Mouse (Mus musculus) liver, embryonic 13.5 days (tissue): ENCODE results near the gene Aurkaip1. TPM values are rescaled to one million over a fixed set of nuclear protein-coding genes. Genes with fewer than 3 reads are reported as not detected.

ENCODE experiments used
- ATAC-seq: fragments of 200-750 bp; cut with Nextera tagmentation; 2 replicates; pipeline ENCODE4 v1.8.0; 2017; ENCODE audit warnings: low read depth, mild to moderate bottlenecking, moderate number of reproducible peaks, moderate library complexity
- DNase-seq: peaks from one replicate; pipeline ENCODE4 v3.0.0; 2022
- H3K27ac ChIP-seq: fragments of 300-500 bp; sonication (generic); 2 replicates; pipeline ENCODE4 v1.5.1; 2015; ENCODE audit warnings: moderate library complexity, mild to moderate bottlenecking, inconsistent platforms
- H3K27me3 ChIP-seq: fragments of 300-500 bp; sonication (generic); 2 replicates; pipeline ENCODE4 v1.6.1; 2015; ENCODE audit warnings: mild to moderate bottlenecking, inconsistent platforms
- H3K36me3 ChIP-seq: fragments of 300-500 bp; sonication (generic); 2 replicates; pipeline ENCODE4 v1.6.1; 2015; ENCODE audit warnings: mild to moderate bottlenecking, inconsistent platforms
- H3K4me1 ChIP-seq: fragments of 300-500 bp; sonication (generic); replicated peaks from 2 replicates; pipeline ENCODE4 v1.6.1; 2015; ENCODE audit warnings: inconsistent platforms
- H3K4me2 ChIP-seq: fragments of 300-500 bp; sonication (generic); 2 replicates; pipeline ENCODE4 v1.6.1; 2015; ENCODE audit warnings: inconsistent platforms, mild to moderate bottlenecking, moderate library complexity
- H3K4me3 ChIP-seq: fragments of 300-500 bp; sonication (generic); replicated peaks from 2 replicates; pipeline ENCODE4 v1.5.1; 2015; ENCODE audit warnings: mild to moderate bottlenecking, inconsistent platforms
- H3K9ac ChIP-seq: fragments of 300-500 bp; sonication (generic); 2 replicates; pipeline ENCODE4 v1.6.1; 2015; ENCODE audit warnings: mild to moderate bottlenecking, inconsistent platforms
- H3K9me3 ChIP-seq: fragments of 300-500 bp; sonication (generic); replicated peaks from 2 replicates; pipeline ENCODE4 v1.6.1; 2016; ENCODE audit warnings: inconsistent platforms
- WGBS: fragments of 180-500 bp; shearing (Covaris S2); methylation state at CpG from one replicate; pipeline ENCODE4 v1.1.7; 2015; ENCODE audit not compliant: insufficient replicate concordance; 5-methylcytosine and 5-hydroxymethylcytosine counted together
- polyA plus RNA-seq: library from polyadenylated mRNA; unstranded; fragments of >200 nt; fragmentation: Nextera tagmentation; extraction: Ambion mirVana; gene quantifications from 2 replicates; pipeline ENCODE4 v1.2.1, GENCODE M21; 2015

Gene Aurkaip1
- polyA plus RNA-seq, 1 experiment from 2014 or later = 148 TPM

DNA sequence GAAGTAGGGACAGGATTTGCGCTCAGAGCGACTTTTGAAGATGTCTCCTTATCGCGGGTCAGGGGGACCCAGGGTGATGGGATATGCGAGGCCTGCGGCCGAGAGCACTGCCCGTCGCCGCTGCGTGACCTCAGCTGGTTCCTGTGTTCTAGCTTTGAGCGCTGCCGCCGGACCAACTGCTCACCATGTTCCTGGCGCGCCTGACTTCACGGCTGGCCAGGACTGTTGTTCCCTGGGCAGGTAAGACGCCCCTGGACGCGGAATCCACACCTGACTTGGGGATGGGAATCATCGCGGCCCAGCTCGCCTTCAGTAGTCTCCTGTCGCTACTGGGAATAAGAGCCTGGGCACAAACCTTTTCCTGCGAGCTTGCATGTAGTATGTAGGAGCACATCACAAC, 759 bp downstream of the Aurkaip1 start:
- H3K36me3 ChIP-seq = peaks cover 31% of the 10 kb centered on the region
- DNase-seq (no peak), ATAC-seq (peak; percentile 11)
- no peaks in the 10 kb centered on the region for H3K27me3 ChIP-seq
- H3K4me2 ChIP-seq = peak overlapping the region; percentile 92
- under 1% methylated on average over 25 of the region's 25 CpGs for WGBS
- peaks cover 32% of the 10 kb centered on the region for H3K4me1 ChIP-seq
- peak overlapping the region; percentile 94 for H3K4me3 ChIP-seq
- H3K9me3 ChIP-seq = no peaks in the 10 kb centered on the region
- peak overlapping the region; percentile 94 for H3K9ac ChIP-seq
- H3K27ac ChIP-seq = peak overlapping the region; percentile 89

DNA sequence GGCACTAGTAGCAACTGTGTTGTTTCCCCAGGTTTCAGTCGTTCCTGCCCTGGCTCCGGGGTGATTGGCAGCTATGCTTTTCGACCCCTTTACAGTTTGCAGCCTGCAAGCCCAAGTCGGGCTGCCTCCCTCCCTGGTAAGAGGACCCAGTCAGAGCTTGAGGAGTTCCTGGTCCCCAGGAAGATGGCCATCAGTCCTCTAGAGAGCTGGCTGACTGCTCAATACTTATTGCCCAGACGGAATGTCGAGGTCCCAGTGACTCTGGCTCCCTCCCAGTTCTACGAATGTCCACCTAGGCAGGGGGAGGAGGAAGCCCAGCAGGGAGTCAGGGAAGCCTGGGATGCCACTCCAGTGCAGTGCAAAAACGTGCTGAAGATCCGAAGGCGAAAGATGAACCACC, 1.2 kb downstream of the Aurkaip1 start:
- WGBS = 49% methylated on average over 10 of the region's 10 CpGs
- no peak for DNase-seq
- ATAC-seq = no peak

DNA sequence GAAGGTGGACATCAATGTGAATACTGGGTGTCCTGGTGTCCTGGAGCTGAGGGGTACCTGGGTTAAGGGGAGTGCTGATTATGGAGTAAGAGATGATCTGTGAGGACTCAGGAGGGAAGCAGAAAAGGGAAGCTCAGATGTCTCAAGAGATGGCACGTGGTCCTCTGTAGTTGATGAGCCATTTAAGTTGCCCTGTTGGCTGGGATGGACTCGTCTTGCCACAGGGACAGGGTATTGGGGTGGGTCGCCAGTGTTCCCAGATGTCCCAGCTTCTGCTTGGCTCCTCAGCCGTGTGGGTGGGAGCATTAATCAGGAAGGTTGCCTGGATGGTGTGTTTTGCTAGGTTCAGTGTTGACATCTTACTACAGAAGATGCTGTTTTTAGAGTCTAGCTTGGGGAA, 2.2 kb downstream of the Aurkaip1 start:
- ATAC-seq (no peak), DNase-seq (no peak)
- Histone ChIP-seq H3K27ac (peak overlapping the region; percentile 34), H3K9me3 (no peaks in the 10 kb centered on the region), H3K27me3 (0 out of 2 replicates have a peak, but pooled peaks cover 3% of the 10 kb centered on the region), H3K4me2 (peak overlapping the region; percentile 92), H3K9ac (0 out of 2 replicates have a peak overlapping the region, but pooled peaks have one; percentile 94), H3K4me3 (peak overlapping the region; percentile 94; the same call in 1 of the 2 replicates), H3K4me1 (peaks cover 40% of the 10 kb centered on the region), H3K36me3 (peaks cover 17% of the 10 kb centered on the region)
- 80% methylated on average over 4 of the region's 4 CpGs for WGBS

More for the DNA sequence above, 1.2 kb downstream of the Aurkaip1 start:
- Histone ChIP-seq H3K36me3 (peaks cover 26% of the 10 kb centered on the region), H3K27ac (peak overlapping the region; percentile 89), H3K9me3 (no peaks in the 10 kb centered on the region), H3K4me3 (peak overlapping the region; percentile 94), H3K4me2 (peak overlapping the region; percentile 92), H3K4me1 (peaks cover 32% of the 10 kb centered on the region), H3K9ac (peak overlapping the region; percentile 94), H3K27me3 (no peaks in the 10 kb centered on the region)

DNA sequence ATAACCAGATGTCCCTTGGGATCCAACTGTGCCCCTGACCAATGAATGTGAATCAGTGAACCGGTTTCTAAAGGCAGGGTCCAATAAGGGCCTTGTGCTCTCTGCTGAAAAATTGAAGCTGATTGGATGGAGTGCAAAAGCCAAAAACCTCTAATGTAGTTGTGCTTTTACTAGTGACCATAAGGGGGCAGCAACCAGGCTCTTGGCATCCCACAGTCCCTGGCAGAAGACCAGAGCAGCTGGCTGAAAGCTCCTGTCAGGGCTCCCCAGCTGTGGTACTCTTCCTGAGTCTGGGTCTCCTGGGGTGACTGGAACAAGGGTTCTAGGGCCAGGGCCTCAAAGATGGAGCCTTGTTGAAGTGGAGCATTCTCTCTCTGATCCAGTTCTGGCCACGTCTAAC, 2.8 kb downstream of the Aurkaip1 start:
- DNase-seq = peak; percentile 60
- peaks cover 46% of the 10 kb centered on the region for H3K4me1 ChIP-seq
- H3K27ac ChIP-seq = peak overlapping the region; percentile 34; the same call in 1 of the 2 replicates
- WGBS = 46% methylated on average over 2 of the region's 2 CpGs
- no peak for ATAC-seq
- peak overlapping the region; percentile 92; the same call in 1 of the 2 replicates for H3K4me2 ChIP-seq
- peak overlapping the region; percentile 5; the same call in 1 of the 2 replicates for H3K9ac ChIP-seq
- H3K9me3 ChIP-seq = no peaks in the 10 kb centered on the region
- peaks cover 13% of the 10 kb centered on the region for H3K36me3 ChIP-seq
- 0 out of 2 replicates have a peak, but pooled peaks cover 3% of the 10 kb centered on the region for H3K27me3 ChIP-seq
- no peak overlapping the region for H3K4me3 ChIP-seq

DNA sequence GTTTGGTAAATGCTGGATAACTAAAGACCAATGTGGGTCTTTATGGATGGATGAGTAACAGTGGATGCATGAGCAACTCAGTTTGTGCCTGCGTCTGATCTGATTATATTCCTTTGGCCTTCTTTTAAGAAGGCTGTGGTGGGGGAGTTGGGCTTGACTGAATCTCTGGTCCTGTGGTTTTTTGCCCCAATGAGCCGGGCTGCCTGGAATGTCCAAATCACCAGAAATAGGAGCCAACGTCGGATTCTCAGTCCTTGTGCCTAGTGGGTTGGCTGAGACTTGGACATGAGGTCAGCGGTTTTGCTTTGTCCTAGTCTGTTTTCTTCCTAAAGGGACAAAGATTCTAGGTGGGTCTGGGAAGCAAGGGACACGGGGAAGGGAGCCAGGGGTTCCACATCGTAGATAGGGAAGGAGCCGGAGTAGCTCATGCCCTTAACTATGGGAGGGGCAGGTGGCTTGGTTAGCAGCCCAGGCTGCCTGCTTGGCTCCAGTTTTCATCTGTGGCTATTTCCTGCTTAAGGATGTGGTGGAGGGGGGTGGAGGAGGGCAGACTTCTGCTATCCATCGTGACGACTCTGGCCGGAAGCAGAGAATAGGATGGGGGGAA, 6.4 kb downstream of the Aurkaip1 start:
- Histone ChIP-seq H3K4me1 (peaks cover 58% of the 10 kb centered on the region), H3K9me3 (no peaks in the 10 kb centered on the region), H3K36me3 (peaks cover 11% of the 10 kb centered on the region), H3K4me2 (no peak overlapping the region), H3K9ac (no peak overlapping the region), H3K27me3 (peaks cover 34% of the 10 kb centered on the region), H3K27ac (no peak overlapping the region), H3K4me3 (no peak overlapping the region)
- ATAC-seq (no peak), DNase-seq (no peak)
- 29% methylated on average over 11 of the region's 11 CpGs for WGBS

DNA sequence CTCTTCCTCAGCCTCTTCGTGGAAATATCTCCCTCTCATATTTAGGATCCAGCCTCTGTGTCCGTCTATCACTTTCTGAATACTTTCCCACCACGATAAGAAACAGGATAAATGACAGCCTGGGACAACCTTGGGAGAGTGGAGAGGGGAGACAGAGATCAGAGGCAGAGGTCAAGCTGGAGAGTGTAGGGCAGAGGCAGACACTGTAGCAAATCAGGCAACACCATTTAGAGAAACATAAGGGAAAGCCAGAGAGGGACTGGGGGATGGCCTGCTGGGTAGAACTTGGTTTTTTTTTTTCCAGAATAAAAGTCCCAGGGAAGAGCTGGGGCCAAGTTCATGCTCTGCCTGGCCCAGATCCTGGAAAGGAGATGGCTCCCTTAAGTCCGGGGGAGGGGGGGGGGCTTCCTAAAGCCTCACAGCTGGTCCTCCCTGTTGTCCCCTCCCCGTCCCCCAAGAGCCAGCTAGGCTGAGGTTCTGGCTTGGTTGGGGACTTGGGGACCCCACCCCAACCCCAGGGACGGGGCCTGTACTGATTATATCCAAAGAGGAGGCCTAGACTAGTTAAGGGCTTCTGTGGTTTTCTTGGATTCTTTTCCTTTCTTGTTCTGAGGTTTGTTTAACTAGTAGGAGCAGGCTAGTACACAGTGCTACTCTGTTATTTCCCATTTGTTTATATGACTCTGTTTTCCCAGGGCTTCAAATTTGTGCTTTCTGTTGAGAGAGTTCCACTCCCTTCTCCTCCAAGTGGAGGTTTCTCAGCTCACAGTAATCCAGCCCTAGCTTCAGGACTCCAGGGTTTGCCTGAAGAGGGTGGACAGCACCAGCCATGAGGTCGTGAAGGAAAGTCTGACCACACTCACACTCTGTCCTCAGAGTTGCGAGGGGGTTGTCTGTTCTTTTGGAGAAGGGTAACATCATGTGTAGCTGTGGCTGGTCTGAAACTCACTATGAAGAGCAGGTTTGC, 7.4 kb downstream of the Aurkaip1 start:
- DNase-seq (no peak), ATAC-seq (no peak)
- Histone ChIP-seq H3K9ac (no peak overlapping the region), H3K9me3 (no peaks in the 10 kb centered on the region), H3K4me2 (no peak overlapping the region), H3K4me1 (peaks cover 49% of the 10 kb centered on the region), H3K36me3 (peaks cover 2% of the 10 kb centered on the region; the same call in 1 of the 2 replicates), H3K27me3 (peaks cover 44% of the 10 kb centered on the region), H3K27ac (peak overlapping the region; percentile 2), H3K4me3 (no peak overlapping the region)
- whole genome bisulfite sequencing = 45% methylated on average over 8 of the region's 8 CpGs

DNA sequence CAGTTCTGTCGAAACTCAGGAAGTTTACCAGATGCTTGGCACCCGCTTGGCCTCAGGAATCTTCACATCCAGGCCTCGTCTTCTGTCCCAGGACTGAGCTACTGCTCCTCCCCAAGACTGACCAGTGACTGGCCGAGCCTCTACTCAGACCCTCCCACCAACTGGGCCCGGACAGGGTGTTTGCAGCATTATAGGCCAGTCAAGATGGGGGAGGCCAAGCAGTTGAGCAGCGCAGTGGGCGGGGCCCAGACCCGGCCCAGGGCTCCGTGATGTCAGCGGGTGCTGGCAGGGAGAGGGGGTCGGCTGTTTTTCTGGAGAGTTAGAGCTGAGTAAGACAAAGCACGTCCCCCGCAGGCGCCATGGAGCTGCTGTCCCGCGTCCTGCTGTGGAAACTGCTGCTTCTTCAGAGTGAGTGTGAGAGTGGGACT, 8.4 kb downstream of the Aurkaip1 start, which contains the start of gene Mxra8:
TSS of gene Mxra8 (plus strand) at position 198 of the 428 bp plus-strand sequence.
- ATAC-seq = peak; percentile 49
- Histone ChIP-seq H3K9ac (peak within 1 kb of the TSS; percentile 74), H3K27ac (peak within 1 kb of the TSS; percentile 2), H3K36me3 (no peaks in the 10 kb centered on the region), H3K4me3 (peak within 1 kb of the TSS; percentile 61), H3K9me3 (no peaks in the 10 kb centered on the region), H3K4me1 (peaks cover 40% of the 10 kb centered on the region), H3K4me2 (peak within 1 kb of the TSS; percentile 85), H3K27me3 (peaks cover 47% of the 10 kb centered on the region)
- 21% methylated on average over 16 of the region's 16 CpGs for WGBS
- peak; percentile 58 for DNase-seq

DNA sequence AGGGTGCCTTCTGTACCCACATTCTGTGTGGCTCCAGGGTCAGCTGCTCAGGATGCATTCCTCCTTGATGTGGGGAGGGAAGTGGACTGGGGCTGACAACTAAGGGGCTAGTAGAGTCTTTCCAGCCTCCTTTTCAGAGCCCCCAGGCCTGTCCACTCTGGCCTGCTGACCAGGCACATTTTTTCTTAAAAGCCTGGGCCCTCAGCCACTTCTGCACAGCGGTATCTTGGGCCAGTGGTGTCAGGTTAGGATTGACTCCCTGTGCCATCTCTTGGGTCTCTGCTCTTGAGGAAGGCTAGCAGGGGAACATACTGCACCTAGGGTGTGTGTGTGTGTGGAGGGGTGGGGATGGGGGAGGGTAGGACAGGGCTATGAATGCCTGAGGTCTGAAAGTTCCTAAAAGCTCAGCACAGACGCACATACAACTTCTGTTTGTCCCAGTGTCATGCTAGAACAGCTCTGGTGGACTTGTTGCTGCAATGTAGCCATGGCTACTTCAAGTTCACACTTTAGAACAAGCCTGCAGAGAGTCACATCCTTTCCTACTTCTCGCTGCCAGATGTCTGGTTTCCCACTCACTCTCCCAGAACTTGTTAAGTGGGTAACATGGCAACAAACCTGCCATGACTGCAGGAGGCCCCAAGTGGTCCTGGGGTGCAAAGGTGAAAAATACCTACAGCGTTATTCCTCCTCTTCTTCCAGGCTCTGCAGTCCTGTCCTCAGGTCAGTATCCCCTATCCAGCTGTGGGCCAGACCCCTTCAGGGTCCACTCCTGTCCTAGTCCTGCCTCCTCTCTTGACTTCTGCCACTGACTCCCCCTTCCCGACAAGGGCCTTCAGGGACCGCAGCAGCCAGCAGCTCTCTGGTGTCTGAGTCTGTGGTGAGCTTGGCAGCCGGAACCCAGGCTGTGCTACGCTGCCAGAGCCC, 9.3 kb downstream of the Aurkaip1 start:
- Histone ChIP-seq H3K9me3 (no peaks in the 10 kb centered on the region), H3K27ac (no peak overlapping the region), H3K4me2 (peak overlapping the region; percentile 85), H3K9ac (peak overlapping the region; percentile 74), H3K4me3 (peak overlapping the region; percentile 61), H3K4me1 (peaks cover 40% of the 10 kb centered on the region), H3K27me3 (peaks cover 47% of the 10 kb centered on the region), H3K36me3 (no peaks in the 10 kb centered on the region)
- no peak for ATAC-seq
- 20% methylated on average over 8 of the region's 8 CpGs for WGBS
- no peak for DNase-seq

DNA sequence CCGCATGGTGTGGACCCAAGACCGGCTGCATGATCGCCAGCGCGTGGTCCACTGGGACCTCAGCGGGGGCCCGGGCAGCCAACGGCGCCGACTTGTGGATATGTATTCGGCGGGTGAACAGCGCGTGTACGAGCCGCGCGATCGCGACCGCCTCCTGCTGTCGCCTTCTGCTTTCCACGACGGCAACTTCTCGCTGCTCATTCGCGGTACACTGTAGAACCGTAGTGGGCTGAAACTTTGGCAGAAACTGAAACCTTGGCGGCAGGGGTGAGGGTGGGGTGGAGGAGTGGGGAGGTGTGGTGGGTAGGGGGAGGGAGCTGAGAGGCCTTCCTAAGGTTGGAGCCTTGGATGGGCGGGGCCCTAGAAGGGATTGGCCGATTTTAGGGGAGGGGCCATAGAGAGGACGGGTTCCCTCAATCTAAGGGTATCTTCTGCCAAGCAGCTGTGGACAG, 10.0 kb downstream of the Aurkaip1 start:
- H3K4me1 ChIP-seq = peaks cover 40% of the 10 kb centered on the region
- WGBS = 1% methylated on average over 32 of the region's 32 CpGs
- H3K27me3 ChIP-seq = peaks cover 47% of the 10 kb centered on the region
- H3K4me2 ChIP-seq = peak overlapping the region; percentile 85
- no peak overlapping the region for H3K27ac ChIP-seq
- ATAC-seq (peak; percentile 84), DNase-seq (peak; percentile 68)
- H3K9ac ChIP-seq = peak overlapping the region; percentile 74
- H3K36me3 ChIP-seq = no peaks in the 10 kb centered on the region
- peak overlapping the region; percentile 61 for H3K4me3 ChIP-seq
- no peaks in the 10 kb centered on the region for H3K9me3 ChIP-seq

DNA sequence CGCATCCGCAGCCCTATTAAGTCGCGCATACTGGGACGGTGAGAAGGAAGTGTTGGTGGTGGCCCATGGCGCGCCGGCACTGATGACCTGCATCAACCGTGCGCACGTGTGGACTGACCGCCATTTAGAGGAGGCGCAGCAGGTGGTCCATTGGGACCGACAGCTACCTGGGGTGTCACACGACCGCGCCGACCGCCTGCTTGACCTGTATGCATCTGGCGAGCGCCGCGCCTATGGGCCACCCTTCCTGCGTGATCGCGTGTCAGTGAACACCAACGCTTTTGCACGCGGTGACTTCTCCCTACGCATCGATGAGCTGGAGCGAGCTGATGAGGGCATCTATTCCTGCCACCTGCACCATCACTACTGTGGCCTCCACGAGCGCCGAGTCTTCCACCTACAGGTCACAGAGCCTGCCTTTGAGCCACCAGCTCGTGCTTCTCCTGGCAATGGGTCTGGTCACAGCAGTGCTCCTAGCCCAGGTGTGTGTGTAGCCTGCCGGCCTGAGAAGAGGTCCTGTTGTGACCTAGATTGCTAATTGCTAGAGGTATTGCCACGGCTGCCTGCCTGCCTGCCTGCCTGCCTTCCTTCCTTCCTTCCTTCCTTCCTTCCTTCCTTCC, 10.7 kb downstream of the Aurkaip1 start:
- peak overlapping the region; percentile 85 for H3K4me2 ChIP-seq
- 46% methylated on average over 38 of the region's 38 CpGs for WGBS
- no peaks in the 10 kb centered on the region for H3K36me3 ChIP-seq
- ATAC-seq (no peak), DNase-seq (no peak)
- no peak overlapping the region for H3K9ac ChIP-seq
- H3K27ac ChIP-seq = no peak overlapping the region
- H3K27me3 ChIP-seq = peaks cover 47% of the 10 kb centered on the region
- peak overlapping the region; percentile 61 for H3K4me3 ChIP-seq
- H3K4me1 ChIP-seq = peaks cover 45% of the 10 kb centered on the region
- H3K9me3 ChIP-seq = no peaks in the 10 kb centered on the region
